Mouse (Mus musculus): ENCODE data around the gene Slco3a1.

DNA sequence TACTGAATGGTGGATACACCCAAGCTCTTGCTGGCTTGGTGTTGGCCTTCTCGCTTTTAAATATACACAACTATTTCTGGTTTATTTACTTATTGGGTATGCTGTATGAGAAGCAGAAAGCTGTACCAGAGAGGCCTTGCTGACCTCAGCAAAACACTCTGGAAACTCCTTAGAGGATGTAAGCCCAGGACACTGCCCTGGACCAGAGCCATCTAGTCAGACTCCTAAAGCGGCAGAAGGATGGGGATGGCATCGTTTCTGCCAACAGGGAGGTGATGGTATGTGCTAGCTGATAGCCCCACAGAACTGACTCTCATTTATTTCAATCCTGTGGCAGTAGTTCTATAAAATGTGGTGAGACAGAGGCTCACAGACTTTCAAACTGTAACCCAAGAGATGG, 125.3 kb downstream of the Slco3a1 start:
- TF ChIP-seq ZC3H11A (IDR thresholded peaks at IDR 0.05; ENCODE audit: borderline replicate concordance, low read depth, low read length) (no peak), HCFC1 (IDR thresholded peaks at IDR 0.05; ENCODE audit: borderline replicate concordance, insufficient read depth, low read length) (no peak)
